Mouse (Mus musculus) E14TG2a.4 (cell line): ENCODE measurements around the gene Fez1.

Experiments used
- CTCF ChIP-seq: conservative IDR thresholded peaks from 2 replicates; pipeline ENCODE4 v1.5.1; 2014; ENCODE audit warnings: low read length
- NANOG ChIP-seq: IDR thresholded peaks from 2 replicates; pipeline ENCODE4 v1.6.1; 2014; ENCODE audit warnings: borderline replicate concordance, low read length, mixed read lengths
- POU5F1 ChIP-seq: IDR thresholded peaks from 2 replicates; pipeline ENCODE4 v1.6.1; 2014; ENCODE audit warnings: low read length, borderline replicate concordance

GRCm38 (mm10) chr9:36893413-36893990 is 71.8 kb downstream of the Fez1 start:
- TF ChIP-seq NANOG (no peak), CTCF (no peak), POU5F1 (no peak)
